In the genomic region with DNA sequence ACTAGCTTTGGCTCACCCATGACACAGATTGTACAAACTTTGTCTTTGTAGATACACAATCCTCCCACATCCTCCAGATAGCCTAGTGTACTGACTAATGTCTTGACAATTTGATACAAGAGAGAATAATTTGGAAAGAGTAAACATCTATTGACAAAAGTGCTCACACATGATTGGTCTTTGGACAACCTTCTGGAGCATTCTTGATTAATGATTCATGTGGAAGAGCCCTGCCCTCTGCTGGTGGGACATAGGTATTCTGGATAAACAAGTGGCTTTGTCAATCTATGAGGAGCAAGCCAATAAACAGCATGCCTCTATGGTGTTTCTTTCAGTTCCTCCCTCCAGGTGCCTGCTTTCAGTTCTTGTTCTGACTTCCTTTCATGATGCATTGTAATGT, we compare ENCODE assay signal across 8 mouse cellular contexts.
DNase-seq lines count a peak whose midpoint lies in the region; ATAC-seq and TF ChIP-seq lines count a peak whose summit lies in the region.

No protein-coding gene starts in this region.

- DNase-seq in heart, postnatal 14 days = peak; percentile 9 to 23
- DNase-seq in heart, adult 8-10 months (ENCODE audit: low spot score) = no peak
- DNase-seq in testis, postnatal 10 days (ENCODE audit: low spot score) = peak; percentile 46
- DNase-seq in testis, postnatal 14 days (ENCODE audit: low spot score) = no peak
- DNase-seq in embryonic facial prominence, embryonic 14.5 days (ENCODE audit: low spot score) = peak; percentile 17
- DNase-seq in stomach, postnatal 0 days (ENCODE audit: low spot score) = peak; percentile 34
- no peak for DNase-seq in cerebellum, adult 9-10 months
- no peak for DNase-seq in thymus, postnatal 14 days

- no peaks in the 10 kb centered on the region for H3K27me3 ChIP-seq in embryonic facial prominence, embryonic 14.5 days (replicated peaks; ENCODE audit: control insufficient read depth, insufficient read depth, low read length)
- no peaks in the 10 kb centered on the region for H3K27me3 ChIP-seq in stomach, postnatal 0 days (ENCODE audit: control insufficient read depth, insufficient read depth, low read length)

- H3K9ac ChIP-seq in embryonic facial prominence, embryonic 14.5 days (ENCODE audit: low read depth, low read length) = no peak overlapping the region
- H3K9ac ChIP-seq in stomach, postnatal 0 days (ENCODE audit: low read length) = no peak overlapping the region

- no peak overlapping the region for H3K4me2 ChIP-seq in embryonic facial prominence, embryonic 14.5 days (ENCODE audit: low read depth, low read length)
- H3K4me2 ChIP-seq in stomach, postnatal 0 days (replicated peaks; ENCODE audit: low read depth) = no peak overlapping the region

- no peaks in the 10 kb centered on the region for H3K36me3 ChIP-seq in embryonic facial prominence, embryonic 14.5 days (ENCODE audit: control insufficient read depth, insufficient read depth, low read length)
- no peaks in the 10 kb centered on the region for H3K36me3 ChIP-seq in stomach, postnatal 0 days (ENCODE audit: control insufficient read depth, insufficient read depth, low read length)

- no peak overlapping the region for H3K27ac ChIP-seq in embryonic facial prominence, embryonic 14.5 days (replicated peaks; ENCODE audit: low read depth, low read length)
- no peak overlapping the region for H3K27ac ChIP-seq in stomach, postnatal 0 days (replicated peaks)

- no peaks in the 10 kb centered on the region for H3K9me3 ChIP-seq in embryonic facial prominence, embryonic 14.5 days (ENCODE audit: control insufficient read depth, low read length)
- no peaks in the 10 kb centered on the region for H3K9me3 ChIP-seq in stomach, postnatal 0 days (ENCODE audit: control insufficient read depth, low read length)

- H3K4me3 ChIP-seq in embryonic facial prominence, embryonic 14.5 days (ENCODE audit: low read depth, low read length) = no peak overlapping the region
- no peak overlapping the region for H3K4me3 ChIP-seq in stomach, postnatal 0 days (ENCODE audit: low read depth, low read length)

- no peak for ATAC-seq in embryonic facial prominence, embryonic 14.5 days (ENCODE audit: low read depth)
- ATAC-seq in stomach, postnatal 0 days (ENCODE audit: low FRiP score, low TSS enrichment) = no peak

- no peaks in the 10 kb centered on the region for H3K4me1 ChIP-seq in embryonic facial prominence, embryonic 14.5 days (ENCODE audit: control insufficient read depth, insufficient read depth, low read length)
- H3K4me1 ChIP-seq in stomach, postnatal 0 days (replicated peaks; ENCODE audit: control insufficient read depth, insufficient read depth) = no peaks in the 10 kb centered on the region

- no peak for TF ChIP-seq EP300 in stomach, postnatal 0 days (optimal IDR thresholded peaks at IDR 0.05)

- peak; percentile 64 for TF ChIP-seq CTCF in stomach, postnatal 0 days (IDR thresholded peaks at IDR 0.05; ENCODE audit: low read depth)

- intact Hi-C loops in heart, postnatal 14 days (cut with DNase I) = loop anchor here (5.0 kb wide), 1 partner anchor 734 kb away; no protein-coding TSS in a partner anchor

Comparison
In these comparisons a context has a peak if more than half of its experiments do, and no peak if none do; other contexts are left out.
1. DNase-seq: peak in heart, postnatal 14 days (2 of 2), testis, postnatal 10 days (single experiment), embryonic facial prominence, embryonic 14.5 days (single experiment) and stomach, postnatal 0 days (single experiment); none in heart, adult 8-10 months (single experiment), testis, postnatal 14 days (single experiment), cerebellum, adult 9-10 months (single experiment) and thymus, postnatal 14 days (single experiment).